Mouse (Mus musculus): ENCODE measurements around the gene Cyp17a1.

GRCm38 (mm10) chr19:46621236-46622183 is 51.5 kb downstream of the Cyp17a1 start:
- TF ChIP-seq CTCF (IDR thresholded peaks at IDR 0.05; ENCODE audit: insufficient read depth, low read length) (no peak), POLR2A (IDR thresholded peaks at IDR 0.05; ENCODE audit: borderline replicate concordance, extremely low read depth, low read depth, low read length) (no peak)
